Mouse (Mus musculus): Measurements from ENCODE around the gene Dqx1.

Dqx1 gene

DNA sequence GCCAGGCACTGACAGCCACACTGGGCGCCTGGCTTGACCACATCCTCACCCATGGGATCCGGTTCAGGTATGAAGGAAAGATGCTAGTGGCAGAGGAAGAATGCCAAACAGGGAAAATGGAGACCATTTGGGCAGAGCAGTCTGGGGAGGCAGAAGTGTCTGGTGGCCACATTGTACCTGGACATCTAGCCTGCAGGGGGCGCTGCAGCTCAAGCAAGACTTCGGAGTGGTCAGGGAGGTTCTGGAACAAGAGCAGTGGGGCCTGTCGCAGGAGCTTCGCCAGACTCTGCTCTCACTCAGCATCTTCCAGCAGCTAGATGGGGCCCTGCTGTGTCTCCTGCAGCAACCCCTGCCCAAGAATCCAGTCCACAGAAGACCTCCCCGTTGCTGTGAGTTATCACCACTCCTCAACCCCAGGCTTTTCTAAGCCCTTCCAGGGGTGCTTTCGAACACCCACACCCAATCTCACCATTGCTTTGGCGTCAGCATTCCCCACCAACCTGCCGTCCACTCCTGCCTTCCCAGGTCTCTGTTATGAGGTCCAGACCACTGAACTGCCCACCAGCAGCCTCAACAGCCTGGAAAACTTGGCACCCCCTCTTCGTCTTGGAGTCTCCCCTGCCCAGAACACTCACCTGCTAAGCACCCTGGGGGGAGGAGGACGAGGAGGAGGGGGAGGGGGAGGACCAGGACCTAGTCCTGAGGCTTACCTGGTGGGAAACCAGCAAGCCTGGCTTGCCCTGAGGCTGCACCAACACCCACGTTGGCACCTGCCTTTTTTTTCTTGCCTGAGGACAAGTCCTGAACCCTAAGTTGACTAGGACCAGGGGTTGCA is 50.1 kb downstream of the Dqx1 start:
- CTCF ChIA-PET: interaction anchor here (1.3 kb wide), 1 partner anchor 11 kb away, joined by 3 read pairs; no protein-coding TSS in a partner anchor

DNA sequence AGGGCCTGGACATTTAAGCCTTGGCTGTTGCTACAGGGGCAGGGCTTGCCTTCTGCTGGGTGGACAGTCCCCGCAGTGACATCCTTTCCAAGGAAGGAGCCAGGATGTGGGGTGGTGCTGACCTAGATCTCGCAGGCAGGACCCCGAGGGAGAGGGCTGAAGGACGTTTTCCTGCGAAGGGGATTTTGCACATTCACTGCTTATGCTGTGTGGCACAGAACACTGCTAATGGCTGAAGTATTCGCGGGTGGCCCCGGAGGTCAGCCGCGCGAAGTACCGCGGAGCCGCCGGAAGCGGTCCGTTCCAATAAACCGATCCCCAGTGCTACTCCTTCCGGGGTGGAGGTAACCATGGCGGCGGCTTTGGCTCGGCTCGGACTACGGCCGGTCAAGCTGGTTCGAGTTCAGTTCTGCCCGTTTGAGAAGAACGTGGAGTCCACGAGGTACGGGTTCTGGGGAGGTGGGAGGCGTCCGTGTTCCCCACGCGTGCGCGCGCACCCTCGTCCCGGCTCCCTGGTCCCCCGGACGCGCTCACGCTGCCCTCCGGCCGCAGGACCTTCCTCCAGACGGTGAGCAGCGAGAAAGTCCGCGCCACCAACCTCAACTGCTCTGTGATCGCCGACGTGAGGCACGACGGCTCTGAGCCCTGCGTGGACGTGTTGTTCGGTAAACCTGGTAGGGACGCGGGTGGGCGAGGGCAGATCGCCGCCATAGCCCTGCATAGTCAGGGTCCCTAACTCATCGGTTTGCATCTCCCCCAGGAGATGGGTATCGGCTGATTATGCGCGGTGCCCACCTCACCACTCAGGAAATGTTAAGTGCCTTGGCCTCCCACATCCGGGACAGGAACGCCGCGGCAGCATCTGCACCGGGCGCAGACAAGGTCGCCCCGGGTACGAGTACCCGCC is 51.4 kb downstream of the Dqx1 start, which contains the start of gene Mrpl53:
Gene Mrpl53 (plus strand): TSS at position 279 of the 907 bp plus-strand sequence.
- CTCF ChIA-PET: interaction anchor here (0.6 to 1.3 kb wide), 3 partner anchors 10 to 104 kb away, joined by 3 to 14 read pairs (median 3); no protein-coding TSS in a partner anchor

DNA sequence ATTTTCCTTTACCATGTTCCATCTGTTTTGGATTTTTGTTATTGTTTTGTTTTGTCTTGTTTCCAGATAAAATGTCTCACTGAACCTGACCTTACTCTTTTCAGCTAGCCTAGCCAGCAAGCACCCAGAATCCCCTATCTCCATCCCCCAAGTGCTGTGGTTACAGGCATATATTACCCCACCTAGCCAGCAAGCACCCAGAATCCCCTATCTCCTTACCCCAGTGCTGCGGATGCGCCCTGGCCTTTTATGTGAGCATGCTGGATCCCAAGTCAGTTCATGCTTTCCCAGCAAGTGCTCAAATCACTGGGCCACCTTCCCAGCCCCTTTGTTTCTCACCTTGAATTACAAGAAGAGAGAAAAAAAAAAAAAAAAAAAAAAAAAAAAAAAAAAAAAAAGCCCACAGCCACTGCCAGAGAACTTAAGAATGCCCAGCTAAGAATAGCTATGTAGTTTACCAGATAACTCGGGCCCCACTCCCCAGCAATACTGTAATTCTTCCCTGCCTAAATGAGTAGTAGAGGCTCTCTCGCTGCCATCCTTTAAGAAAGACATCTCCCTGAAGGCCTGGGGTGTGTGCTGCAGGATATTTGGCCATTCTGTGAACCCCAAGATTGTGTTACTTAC is 54.0 kb downstream of the Dqx1 start:
- CTCF ChIA-PET: no interaction called here

- CTCF ChIA-PET: no interaction called here
Measured at GRCm38 (mm10) chr6:83115011-83115671, 57.5 kb downstream of the Dqx1 start, which contains the start of gene Mogs. Mogs (plus strand) TSS chr6:83115496.

- CTCF ChIA-PET: no interaction called here
Measured at GRCm38 (mm10) chr6:83115682-83116372, 58.2 kb downstream of the Dqx1 start.

GRCm38 (mm10) chr6:83116373-83117164 is 58.9 kb downstream of the Dqx1 start:
- CTCF ChIA-PET: no interaction called here
